Mouse (Mus musculus) heart, postnatal 0 days (tissue): ENCODE measurements around the gene Slc25a33. TPM values are rescaled to one million over a fixed set of nuclear protein-coding genes. Genes with fewer than 3 reads are reported as not detected.
"Not testable (repeated sequence)": the region's sequence is repeated elsewhere in the genome, so short reads cannot be mapped to it uniquely, and the experiment has no call there.

ENCODE experiments used
- ATAC-seq: fragments of 200-750 bp; cut with Nextera tagmentation; 2 replicates; pipeline ENCODE4 v1.8.0; 2017; ENCODE audit warnings: low read depth, moderate number of reproducible peaks, moderate library complexity; ENCODE audit not compliant: insufficient read depth
- DNase-seq: peaks from one replicate; pipeline ENCODE4 v3.0.0-alpha.2; 2016; ENCODE audit warnings: low spot score
- H3K27ac ChIP-seq: fragments of 300-500 bp; sonication (generic); 2 replicates; pipeline ENCODE4 v1.5.1; 2014; ENCODE audit warnings: low read depth, mild to moderate bottlenecking
- H3K27me3 ChIP-seq: fragments of 300-500 bp; sonication (generic); 2 replicates; pipeline ENCODE4 v1.6.1; 2014; ENCODE audit warnings: low read length, mixed read lengths; ENCODE audit not compliant: control insufficient read depth, insufficient read depth
- H3K36me3 ChIP-seq: fragments of 300-500 bp; sonication (generic); replicated peaks from 2 replicates; pipeline ENCODE4 v1.6.1; 2014; ENCODE audit warnings: low read length, mixed read lengths; ENCODE audit not compliant: control insufficient read depth, insufficient read depth
- H3K4me1 ChIP-seq: fragments of 300-500 bp; sonication (generic); 2 replicates; pipeline ENCODE4 v1.6.1; 2014; ENCODE audit warnings: antibody characterized with exemption; ENCODE audit not compliant: control insufficient read depth, insufficient read depth
- H3K4me2 ChIP-seq: fragments of 300-500 bp; sonication (generic); 2 replicates; pipeline ENCODE4 v1.6.1; 2014; ENCODE audit warnings: low read depth, mild to moderate bottlenecking, low read length, moderate library complexity
- H3K4me3 ChIP-seq: fragments of 300-500 bp; sonication (generic); 2 replicates; pipeline ENCODE4 v1.5.1; 2014; ENCODE audit warnings: low read depth, low read length
- H3K9ac ChIP-seq: fragments of 300-500 bp; sonication (generic); replicated peaks from 2 replicates; pipeline ENCODE4 v1.6.1; 2014; ENCODE audit warnings: low read depth, low read length, mixed read lengths
- H3K9me3 ChIP-seq: fragments of 300-500 bp; sonication (generic); replicated peaks from 2 replicates; pipeline ENCODE4 v1.6.1; 2016; ENCODE audit warnings: low read length; ENCODE audit not compliant: control insufficient read depth
- CTCF ChIP-seq: IDR thresholded peaks from 2 replicates; pipeline ENCODE4 v1.5.1; 2016; ENCODE audit warnings: antibody characterized with exemption, control low read depth, low read depth
- EP300 ChIP-seq: IDR thresholded peaks from 2 replicates; pipeline ENCODE4 v1.6.1; 2016; ENCODE audit warnings: antibody characterized with exemption, low read depth
- WGBS: fragments of 180-500 bp; shearing (Covaris S2); extraction: QIAGEN DNeasy Blood & Tissue Kit; methylation state at CpG from one replicate; pipeline ENCODE4 v1.1.7; 2014; 5-methylcytosine and 5-hydroxymethylcytosine counted together
- polyA plus RNA-seq: library from polyadenylated mRNA; unstranded; fragments of >200 nt; fragmentation: Nextera tagmentation; extraction: Ambion mirVana; gene quantifications from 2 replicates; pipeline ENCODE4 v1.2.1, GENCODE M21; 2015
- total RNA-seq: library from RNA; depleted of rRNA; stranded (reverse); fragments of >200 nt; gene quantifications from 2 replicates; pipeline ENCODE4 v1.2.3, GENCODE M21; 2014; ENCODE audit warnings: low replicate concordance

Gene Slc25a33
- total and polyA plus RNA-seq, 2 experiments from 2014 or later, result 3.0 to 15.1 TPM

GRCm38 (mm10) chr4:149815586-149815985 lies 41.5 kb upstream of the Slc25a33 start:
- no peak overlapping the region for H3K27ac ChIP-seq
- WGBS, result 86% methylated on average over 14 of the region's 14 CpGs
- no peaks in the 10 kb centered on the region for H3K4me1 ChIP-seq
- no peak overlapping the region for H3K9ac ChIP-seq
- ATAC-seq (no peak), DNase-seq (no peak)
- no peaks in the 10 kb centered on the region for H3K36me3 ChIP-seq
- no peaks in the 10 kb centered on the region for H3K27me3 ChIP-seq
- H3K9me3 ChIP-seq, result no peaks in the 10 kb centered on the region
- no peak overlapping the region for H3K4me3 ChIP-seq
- TF ChIP-seq CTCF, result no peak
- no peak for TF ChIP-seq EP300
- H3K4me2 ChIP-seq, result no peak overlapping the region

GRCm38 (mm10) chr4:149813409-149814184 lies 39.5 kb upstream of the Slc25a33 start:
- Histone ChIP-seq H3K27me3 (0 out of 2 replicates have a peak, but pooled peaks cover 5% of the 10 kb centered on the region), H3K4me3 (no peak overlapping the region), H3K4me1 (no peaks in the 10 kb centered on the region), H3K9ac (no peak overlapping the region), H3K27ac (no peak overlapping the region), H3K9me3 (no peaks in the 10 kb centered on the region), H3K4me2 (no peak overlapping the region), H3K36me3 (no peaks in the 10 kb centered on the region)
- peak; percentile 47; the same call in 1 of the 2 replicates for ATAC-seq
- no peak for TF ChIP-seq CTCF
- TF ChIP-seq EP300, result peak; percentile 48; the same call in 1 of the 2 replicates
- WGBS, result 48% methylated on average over 14 of the region's 14 CpGs
- no peak for DNase-seq

GRCm38 (mm10) chr4:149810372-149810771 lies 36.3 kb upstream of the Slc25a33 start:
- ATAC-seq, result not testable (repeated sequence)

GRCm38 (mm10) chr4:149808584-149809227 lies 34.6 kb upstream of the Slc25a33 start:
- 32% methylated on average over 11 of the region's 11 CpGs for WGBS
- ATAC-seq (no peak), DNase-seq (no peak)
- Histone ChIP-seq H3K9ac (no peak overlapping the region), H3K27ac (no peak overlapping the region), H3K27me3 (0 out of 2 replicates have a peak, but pooled peaks cover 5% of the 10 kb centered on the region), H3K4me1 (no peaks in the 10 kb centered on the region), H3K36me3 (no peaks in the 10 kb centered on the region), H3K4me2 (no peak overlapping the region), H3K4me3 (no peak overlapping the region), H3K9me3 (no peaks in the 10 kb centered on the region)
- TF ChIP-seq EP300 (no peak), CTCF (no peak)

More at GRCm38 (mm10) chr4:149810372-149810771, 36.3 kb upstream of the Slc25a33 start:
- H3K36me3 ChIP-seq, H3K9ac ChIP-seq, H3K9me3 ChIP-seq, H3K4me2 ChIP-seq, H3K4me1 ChIP-seq, DNase-seq, H3K27me3 ChIP-seq, H3K4me3 ChIP-seq, H3K27ac ChIP-seq: not testable (repeated sequence)

- Histone ChIP-seq H3K9me3 (no peaks in the 10 kb centered on the region), H3K27ac (no peak overlapping the region), H3K27me3 (0 out of 2 replicates have a peak, but pooled peaks cover 5% of the 10 kb centered on the region), H3K4me3 (no peak overlapping the region), H3K4me2 (no peak overlapping the region), H3K36me3 (no peaks in the 10 kb centered on the region), H3K4me1 (no peaks in the 10 kb centered on the region), H3K9ac (no peak overlapping the region)
- no peak for ATAC-seq
- TF ChIP-seq EP300, result no peak
- TF ChIP-seq CTCF, result no peak
- no peak for DNase-seq
- WGBS, result 52% methylated on average over 14 of the region's 14 CpGs
These were observed 34.0 kb upstream of the Slc25a33 start for GRCm38 (mm10) chr4:149808060-149808567.
